Mouse (Mus musculus): ENCODE measurements around the gene Nxnl1.

Nxnl1 gene

GRCm38 (mm10) chr8:71598375-71598774 is 32.0 kb upstream of the Nxnl1 start:
- H3K4me1 ChIP-seq (replicated peaks; ENCODE audit: low read depth, low read length), result peaks cover 46% of the 10 kb centered on the region
- no peak for TF ChIP-seq POU5F1 (IDR thresholded peaks at IDR 0.05; ENCODE audit: borderline replicate concordance, low read length)
- no peaks in the 10 kb centered on the region for H3K9me3 ChIP-seq (ENCODE audit: low read length)
- peaks cover 48% of the 10 kb centered on the region for H3K36me3 ChIP-seq (ENCODE audit: insufficient read depth, low read length)
- peaks cover 48% of the 10 kb centered on the region for H3K27me3 ChIP-seq (ENCODE audit: insufficient read depth, low read length)
- no peak overlapping the region for H3K4me3 ChIP-seq (replicated peaks; ENCODE audit: low read length)

GRCm38 (mm10) chr8:71597451-71597850 is 31.1 kb upstream of the Nxnl1 start, which contains the start of gene Fam129c:
Fam129c (plus strand) TSS chr8:71597648.
- H3K4me1 ChIP-seq (replicated peaks; ENCODE audit: low read depth, low read length), result peaks cover 46% of the 10 kb centered on the region
- H3K27me3 ChIP-seq (ENCODE audit: insufficient read depth, low read length), result peaks cover 45% of the 10 kb centered on the region
- no peak within 1 kb of the TSS for H3K4me3 ChIP-seq (replicated peaks; ENCODE audit: low read length)
- no peaks in the 10 kb centered on the region for H3K9me3 ChIP-seq (ENCODE audit: low read length)
- H3K36me3 ChIP-seq (ENCODE audit: insufficient read depth, low read length), result peaks cover 52% of the 10 kb centered on the region
- TF ChIP-seq CTCF (conservative IDR thresholded peaks at IDR 0.05; ENCODE audit: low read length) (no peak), POU5F1 (IDR thresholded peaks at IDR 0.05; ENCODE audit: borderline replicate concordance, low read length) (no peak), NANOG (IDR thresholded peaks at IDR 0.05; ENCODE audit: borderline replicate concordance, low read length) (no peak)

GRCm38 (mm10) chr8:71596798-71597197 is 30.4 kb upstream of the Nxnl1 start:
- TF ChIP-seq NANOG (IDR thresholded peaks at IDR 0.05; ENCODE audit: borderline replicate concordance, low read length), result no peak
- TF ChIP-seq POU5F1 (IDR thresholded peaks at IDR 0.05; ENCODE audit: borderline replicate concordance, low read length), result no peak
- TF ChIP-seq CTCF (conservative IDR thresholded peaks at IDR 0.05; ENCODE audit: low read length), result no peak
- H3K9me3 ChIP-seq (ENCODE audit: low read length), result no peaks in the 10 kb centered on the region
- H3K4me1 ChIP-seq (replicated peaks; ENCODE audit: low read depth, low read length), result peaks cover 42% of the 10 kb centered on the region
- peaks cover 39% of the 10 kb centered on the region for H3K27me3 ChIP-seq (ENCODE audit: insufficient read depth, low read length)
- H3K36me3 ChIP-seq (ENCODE audit: insufficient read depth, low read length), result peaks cover 52% of the 10 kb centered on the region
- H3K4me3 ChIP-seq (replicated peaks; ENCODE audit: low read length), result no peak overlapping the region

GRCm38 (mm10) chr8:71596384-71596783 is 30.0 kb upstream of the Nxnl1 start:
- no peak for TF ChIP-seq POU5F1 (IDR thresholded peaks at IDR 0.05; ENCODE audit: borderline replicate concordance, low read length)
- no peak for TF ChIP-seq NANOG (IDR thresholded peaks at IDR 0.05; ENCODE audit: borderline replicate concordance, low read length)
- TF ChIP-seq CTCF (conservative IDR thresholded peaks at IDR 0.05; ENCODE audit: low read length), result no peak; the same call in 1 of the 2 replicates
- Histone ChIP-seq H3K27me3 (ENCODE audit: insufficient read depth, low read length) (peaks cover 38% of the 10 kb centered on the region), H3K36me3 (ENCODE audit: insufficient read depth, low read length) (peaks cover 52% of the 10 kb centered on the region), H3K4me1 (replicated peaks; ENCODE audit: low read depth, low read length) (peaks cover 45% of the 10 kb centered on the region), H3K4me3 (replicated peaks; ENCODE audit: low read length) (no peak overlapping the region; the same call in 1 of the 2 replicates), H3K9me3 (ENCODE audit: low read length) (no peaks in the 10 kb centered on the region)

GRCm38 (mm10) chr8:71595862-71596261 is 29.5 kb upstream of the Nxnl1 start:
- peaks cover 52% of the 10 kb centered on the region for H3K36me3 ChIP-seq (ENCODE audit: insufficient read depth, low read length)
- H3K4me1 ChIP-seq (replicated peaks; ENCODE audit: low read depth, low read length), result peaks cover 51% of the 10 kb centered on the region
- peaks cover 37% of the 10 kb centered on the region for H3K27me3 ChIP-seq (ENCODE audit: insufficient read depth, low read length)
- H3K4me3 ChIP-seq (replicated peaks; ENCODE audit: low read length), result no peak overlapping the region; the same call in 1 of the 2 replicates
- TF ChIP-seq CTCF (conservative IDR thresholded peaks at IDR 0.05; ENCODE audit: low read length) (no peak; the same call in 1 of the 2 replicates), NANOG (IDR thresholded peaks at IDR 0.05; ENCODE audit: borderline replicate concordance, low read length) (no peak), POU5F1 (IDR thresholded peaks at IDR 0.05; ENCODE audit: borderline replicate concordance, low read length) (no peak)
- H3K9me3 ChIP-seq (ENCODE audit: low read length), result no peaks in the 10 kb centered on the region

GRCm38 (mm10) chr8:71594324-71594722 is 27.9 kb upstream of the Nxnl1 start:
- TF ChIP-seq POU5F1 (IDR thresholded peaks at IDR 0.05; ENCODE audit: borderline replicate concordance, low read length) (no peak), NANOG (IDR thresholded peaks at IDR 0.05; ENCODE audit: borderline replicate concordance, low read length) (no peak), CTCF (conservative IDR thresholded peaks at IDR 0.05; ENCODE audit: low read length) (no peak)
- Histone ChIP-seq H3K27me3 (ENCODE audit: insufficient read depth, low read length) (peaks cover 24% of the 10 kb centered on the region), H3K4me3 (replicated peaks; ENCODE audit: low read length) (no peak overlapping the region), H3K4me1 (replicated peaks; ENCODE audit: low read depth, low read length) (peaks cover 63% of the 10 kb centered on the region), H3K36me3 (ENCODE audit: insufficient read depth, low read length) (peaks cover 38% of the 10 kb centered on the region), H3K9me3 (ENCODE audit: low read length) (no peaks in the 10 kb centered on the region)

- Histone ChIP-seq H3K27me3 (ENCODE audit: insufficient read depth, low read length) (peaks cover 18% of the 10 kb centered on the region), H3K36me3 (ENCODE audit: insufficient read depth, low read length) (peaks cover 32% of the 10 kb centered on the region)
Observed at GRCm38 (mm10) chr8:71593556-71594323, 27.3 kb upstream of the Nxnl1 start.

GRCm38 (mm10) chr8:71592374-71593170 is 26.2 kb upstream of the Nxnl1 start:
- peaks cover 34% of the 10 kb centered on the region for H3K36me3 ChIP-seq (ENCODE audit: insufficient read depth, low read length)
- H3K27me3 ChIP-seq (ENCODE audit: insufficient read depth, low read length), result peaks cover 11% of the 10 kb centered on the region
- H3K4me1 ChIP-seq (replicated peaks; ENCODE audit: low read depth, low read length), result peaks cover 75% of the 10 kb centered on the region
- H3K9me3 ChIP-seq (ENCODE audit: low read length), result no peaks in the 10 kb centered on the region
- peak overlapping the region; percentile 95 for H3K4me3 ChIP-seq (replicated peaks; ENCODE audit: low read length)
- TF ChIP-seq CTCF (conservative IDR thresholded peaks at IDR 0.05; ENCODE audit: low read length), result no peak
- no peak for TF ChIP-seq POU5F1 (IDR thresholded peaks at IDR 0.05; ENCODE audit: borderline replicate concordance, low read length)
- no peak for TF ChIP-seq NANOG (IDR thresholded peaks at IDR 0.05; ENCODE audit: borderline replicate concordance, low read length)

More at GRCm38 (mm10) chr8:71593556-71594323, 27.3 kb upstream of the Nxnl1 start:
- peaks cover 69% of the 10 kb centered on the region for H3K4me1 ChIP-seq (replicated peaks; ENCODE audit: low read depth, low read length)
- peak overlapping the region; percentile 95 for H3K4me3 ChIP-seq (replicated peaks; ENCODE audit: low read length)
- H3K9me3 ChIP-seq (ENCODE audit: low read length), result no peaks in the 10 kb centered on the region
- TF ChIP-seq CTCF (conservative IDR thresholded peaks at IDR 0.05; ENCODE audit: low read length) (no peak), POU5F1 (IDR thresholded peaks at IDR 0.05; ENCODE audit: borderline replicate concordance, low read length) (no peak)
